Mouse (Mus musculus): ENCODE measurements around the gene Tsen54. TPM values are rescaled to one million over a fixed set of nuclear protein-coding genes. Genes with fewer than 3 reads are reported as not detected.

The Tsen54 gene
- polyA plus RNA-seq, 1 experiment from 2014 or later: 21.2 TPM

GRCm38 (mm10) chr11:115857936-115858335 lies 43.4 kb downstream of the Tsen54 start:
- no peak overlapping the region for H3K9ac ChIP-seq (ENCODE audit: low read depth, low read length)
- H3K27ac ChIP-seq (replicated peaks; ENCODE audit: low read depth, low read length): no peak overlapping the region
- no peaks in the 10 kb centered on the region for H3K36me3 ChIP-seq (ENCODE audit: control insufficient read depth, insufficient read depth, low read length)
- peaks cover 6% of the 10 kb centered on the region; the same call in 1 of the 2 replicates for H3K4me1 ChIP-seq (ENCODE audit: control insufficient read depth, insufficient read depth, low read length)
- H3K4me3 ChIP-seq (ENCODE audit: low read depth, low read length): no peak overlapping the region
- DNase-seq (ENCODE audit: low spot score) (no peak), ATAC-seq (ENCODE audit: low read depth) (no peak)
- H3K4me2 ChIP-seq (ENCODE audit: low read depth, low read length): no peak overlapping the region
- no peaks in the 10 kb centered on the region for H3K9me3 ChIP-seq (ENCODE audit: control insufficient read depth, low read length)
- 58% methylated on average over 13 of the region's 13 CpGs for WGBS
- peaks cover 49% of the 10 kb centered on the region for H3K27me3 ChIP-seq (replicated peaks; ENCODE audit: control insufficient read depth, insufficient read depth, low read length)

- Histone ChIP-seq H3K27ac (replicated peaks; ENCODE audit: low read depth, low read length) (no peak within 1 kb of the TSS), H3K4me1 (ENCODE audit: control insufficient read depth, insufficient read depth, low read length) (peaks cover 6% of the 10 kb centered on the region; the same call in 1 of the 2 replicates), H3K36me3 (ENCODE audit: control insufficient read depth, insufficient read depth, low read length) (no peaks in the 10 kb centered on the region), H3K27me3 (replicated peaks; ENCODE audit: control insufficient read depth, insufficient read depth, low read length) (peaks cover 49% of the 10 kb centered on the region), H3K4me2 (ENCODE audit: low read depth, low read length) (peak within 1 kb of the TSS; percentile 62), H3K9ac (ENCODE audit: low read depth, low read length) (peak within 1 kb of the TSS; percentile 51), H3K9me3 (ENCODE audit: control insufficient read depth, low read length) (no peaks in the 10 kb centered on the region), H3K4me3 (ENCODE audit: low read depth, low read length) (peak within 1 kb of the TSS; percentile 41)
- DNase-seq (ENCODE audit: low spot score) (no peak), ATAC-seq (ENCODE audit: low read depth) (no peak)
- 8% methylated on average over 22 of the region's 27 CpGs for WGBS
Observed at GRCm38 (mm10) chr11:115858354-115858753, 43.8 kb downstream of the Tsen54 start, which contains the start of gene Myo15b. TSS of gene Myo15b (plus strand) at chr11:115858406.

DNA sequence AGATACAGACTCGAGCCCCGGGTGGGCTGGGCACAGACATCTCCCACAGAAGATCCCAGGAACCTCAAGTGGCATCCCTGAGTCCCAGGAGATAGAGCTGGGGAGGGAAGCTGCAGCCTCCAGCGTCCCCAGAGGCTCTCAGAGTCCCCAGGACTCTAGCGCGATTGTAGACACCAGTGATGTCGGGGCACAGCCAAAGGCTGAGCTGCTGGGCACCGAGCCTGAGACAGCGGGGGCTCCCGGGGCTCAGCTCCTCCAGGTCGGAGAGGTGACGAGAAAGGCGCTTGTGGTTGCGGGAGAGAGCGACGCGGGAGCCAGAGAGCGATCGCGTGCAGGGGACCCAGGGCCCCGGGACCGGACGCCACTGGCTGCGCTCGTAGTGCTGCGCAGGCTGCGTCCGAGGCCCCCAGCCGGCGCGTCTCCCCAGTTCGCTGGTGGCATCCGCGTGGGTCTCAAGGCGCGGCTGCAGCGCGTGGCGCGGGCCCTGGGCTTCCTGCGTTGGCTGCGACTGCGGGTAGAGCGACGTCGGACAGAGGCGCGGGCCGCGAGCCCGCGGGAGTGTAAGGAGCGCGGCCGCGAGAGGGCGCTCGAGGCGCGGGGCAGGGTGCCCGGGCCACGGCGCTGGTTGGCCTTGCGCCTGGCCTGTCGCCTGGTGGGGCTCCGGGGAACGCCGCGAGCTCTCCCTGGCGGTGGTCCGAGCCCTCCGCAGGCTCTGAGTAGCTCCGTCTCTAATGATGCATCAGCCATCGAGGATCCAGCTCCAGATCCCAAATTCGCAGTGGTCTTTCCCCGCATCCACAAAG lies 44.8 kb downstream of the Tsen54 start:
- DNase-seq (ENCODE audit: low spot score): peak; percentile 87
- WGBS: 5% methylated on average over 16 of the region's 75 CpGs
- Histone ChIP-seq H3K4me3 (ENCODE audit: low read depth, low read length) (peak overlapping the region; percentile 41), H3K36me3 (ENCODE audit: control insufficient read depth, insufficient read depth, low read length) (no peaks in the 10 kb centered on the region), H3K9me3 (ENCODE audit: control insufficient read depth, low read length) (no peaks in the 10 kb centered on the region), H3K4me2 (ENCODE audit: low read depth, low read length) (peak overlapping the region; percentile 62), H3K4me1 (ENCODE audit: control insufficient read depth, insufficient read depth, low read length) (peaks cover 6% of the 10 kb centered on the region; the same call in 1 of the 2 replicates), H3K27me3 (replicated peaks; ENCODE audit: control insufficient read depth, insufficient read depth, low read length) (peaks cover 49% of the 10 kb centered on the region), H3K9ac (ENCODE audit: low read depth, low read length) (peak overlapping the region; percentile 51), H3K27ac (replicated peaks; ENCODE audit: low read depth, low read length) (no peak overlapping the region)
- peak; percentile 93 for ATAC-seq (ENCODE audit: low read depth)

GRCm38 (mm10) chr11:115863895-115864294 lies 49.4 kb downstream of the Tsen54 start:
- H3K9ac ChIP-seq (ENCODE audit: low read depth, low read length): no peak overlapping the region
- H3K4me1 ChIP-seq (ENCODE audit: control insufficient read depth, insufficient read depth, low read length): peaks cover 5% of the 10 kb centered on the region; the same call in 1 of the 2 replicates
- no peaks in the 10 kb centered on the region for H3K36me3 ChIP-seq (ENCODE audit: control insufficient read depth, insufficient read depth, low read length)
- H3K27ac ChIP-seq (replicated peaks; ENCODE audit: low read depth, low read length): no peak overlapping the region
- no peak for DNase-seq (ENCODE audit: low spot score)
- WGBS: 85% methylated on average over 8 of the region's 8 CpGs
- peaks cover 32% of the 10 kb centered on the region for H3K27me3 ChIP-seq (replicated peaks; ENCODE audit: control insufficient read depth, insufficient read depth, low read length)
- H3K9me3 ChIP-seq (ENCODE audit: control insufficient read depth, low read length): no peaks in the 10 kb centered on the region
- H3K4me3 ChIP-seq (ENCODE audit: low read depth, low read length): no peak overlapping the region
- no peak overlapping the region for H3K4me2 ChIP-seq (ENCODE audit: low read depth, low read length)
- no peak for ATAC-seq (ENCODE audit: low read depth)

- no peaks in the 10 kb centered on the region for H3K9me3 ChIP-seq (ENCODE audit: control insufficient read depth, low read length)
- no peak overlapping the region for H3K4me3 ChIP-seq (ENCODE audit: low read depth, low read length)
- ATAC-seq (ENCODE audit: low read depth): no peak
- H3K27me3 ChIP-seq (replicated peaks; ENCODE audit: control insufficient read depth, insufficient read depth, low read length): no peaks in the 10 kb centered on the region
- H3K4me2 ChIP-seq (ENCODE audit: low read depth, low read length): no peak overlapping the region
- no peak overlapping the region; the same call in 1 of the 2 replicates for H3K9ac ChIP-seq (ENCODE audit: low read depth, low read length)
- H3K4me1 ChIP-seq (ENCODE audit: control insufficient read depth, insufficient read depth, low read length): no peaks in the 10 kb centered on the region
- peak; percentile 17 for DNase-seq (ENCODE audit: low spot score)
- WGBS: 83% methylated on average over 8 of the region's 8 CpGs
- H3K36me3 ChIP-seq (ENCODE audit: control insufficient read depth, insufficient read depth, low read length): no peaks in the 10 kb centered on the region
- H3K27ac ChIP-seq (replicated peaks; ENCODE audit: low read depth, low read length): no peak overlapping the region
Observed at GRCm38 (mm10) chr11:115869393-115869792, 54.9 kb downstream of the Tsen54 start.

- no peaks in the 10 kb centered on the region for H3K27me3 ChIP-seq (replicated peaks; ENCODE audit: control insufficient read depth, insufficient read depth, low read length)
- no peak overlapping the region for H3K9ac ChIP-seq (ENCODE audit: low read depth, low read length)
- DNase-seq (ENCODE audit: low spot score) (no peak), ATAC-seq (ENCODE audit: low read depth) (no peak)
- no peaks in the 10 kb centered on the region for H3K36me3 ChIP-seq (ENCODE audit: control insufficient read depth, insufficient read depth, low read length)
- no peak overlapping the region for H3K27ac ChIP-seq (replicated peaks; ENCODE audit: low read depth, low read length)
- H3K4me3 ChIP-seq (ENCODE audit: low read depth, low read length): no peak overlapping the region
- H3K4me2 ChIP-seq (ENCODE audit: low read depth, low read length): no peak overlapping the region
- H3K4me1 ChIP-seq (ENCODE audit: control insufficient read depth, insufficient read depth, low read length): no peaks in the 10 kb centered on the region
- 68% methylated on average over 4 of the region's 4 CpGs for WGBS
- no peaks in the 10 kb centered on the region for H3K9me3 ChIP-seq (ENCODE audit: control insufficient read depth, low read length)
Observed at GRCm38 (mm10) chr11:115872437-115872836, 57.9 kb downstream of the Tsen54 start.

Small RNA genes lying within 50 kb of the gene (microRNA-seq; reads per million reads assigned to microRNA genes)
- gene Mir5621 (ENCODE audit: borderline number of aligned reads): not detected

Other genes with a start within 250 kb of the Tsen54 start
- gene Mrps7, start 210.8 kb upstream of the Tsen54 start, polyA plus RNA-seq (2014; fragmentation: Nextera tagmentation; extraction: Ambion mirVana): 82.8 and 87.6 TPM in 2 replicates
- 16.5 and 17.9 TPM in 2 replicates for gene Gga3, start 210.7 kb upstream of the Tsen54 start, polyA plus RNA-seq (2014; fragmentation: Nextera tagmentation; extraction: Ambion mirVana)
- gene Mif4gd, start 201.8 kb upstream of the Tsen54 start, polyA plus RNA-seq (2014; fragmentation: Nextera tagmentation; extraction: Ambion mirVana): 22.7 and 28.5 TPM in 2 replicates
- 23.4 and 24.6 TPM in 2 replicates for gene Slc25a19, start 186.4 kb upstream of the Tsen54 start, polyA plus RNA-seq (2014; fragmentation: Nextera tagmentation; extraction: Ambion mirVana)
- 66.7 TPM in 2 replicates for gene Grb2, start 106.1 kb upstream of the Tsen54 start, polyA plus RNA-seq (2014; fragmentation: Nextera tagmentation; extraction: Ambion mirVana)
- 15.4 and 18.2 TPM in 2 replicates for gene Tmem94, start 49.3 kb upstream of the Tsen54 start, polyA plus RNA-seq (2014; fragmentation: Nextera tagmentation; extraction: Ambion mirVana)
- gene Caskin2, start 1.1 kb upstream of the Tsen54 start, polyA plus RNA-seq (2014; fragmentation: Nextera tagmentation; extraction: Ambion mirVana): 16.2 and 16.8 TPM in 2 replicates
- 11.9 and 12.1 TPM in 2 replicates for gene Llgl2, start 9.3 kb downstream of the Tsen54 start, polyA plus RNA-seq (2014; fragmentation: Nextera tagmentation; extraction: Ambion mirVana)
- gene Myo15b, start 43.7 kb downstream of the Tsen54 start, polyA plus RNA-seq (2014; fragmentation: Nextera tagmentation; extraction: Ambion mirVana): 0.08 and 0.54 TPM in 2 replicates
- gene Smim5, start 85.2 kb downstream of the Tsen54 start, polyA plus RNA-seq (2014; fragmentation: Nextera tagmentation; extraction: Ambion mirVana): 16.5 and 20.2 TPM in 2 replicates
- gene Smim6, start 97.3 kb downstream of the Tsen54 start, polyA plus RNA-seq (2014; fragmentation: Nextera tagmentation; extraction: Ambion mirVana): 0.71 and 1.4 TPM in 2 replicates
- gene Sap30bp, start 118.6 kb downstream of the Tsen54 start, polyA plus RNA-seq (2014; fragmentation: Nextera tagmentation; extraction: Ambion mirVana): 30.2 and 36.6 TPM in 2 replicates
- 13.3 TPM in 2 replicates for gene Recql5, start 118.8 kb downstream of the Tsen54 start, polyA plus RNA-seq (2014; fragmentation: Nextera tagmentation; extraction: Ambion mirVana)
- gene Itgb4, start 160.0 kb downstream of the Tsen54 start, polyA plus RNA-seq (2014; fragmentation: Nextera tagmentation; extraction: Ambion mirVana): 10.7 and 11.0 TPM in 2 replicates
- 140 and 164 TPM in 2 replicates for gene Galk1, start 198.0 kb downstream of the Tsen54 start, polyA plus RNA-seq (2014; fragmentation: Nextera tagmentation; extraction: Ambion mirVana)
- 1,358 and 1,723 TPM in 2 replicates for gene H3f3b, start 213.2 kb downstream of the Tsen54 start, polyA plus RNA-seq (2014; fragmentation: Nextera tagmentation; extraction: Ambion mirVana)
- 25.1 and 30.3 TPM in 2 replicates for gene Unk, start 215.6 kb downstream of the Tsen54 start, polyA plus RNA-seq (2014; fragmentation: Nextera tagmentation; extraction: Ambion mirVana)